Mouse (Mus musculus): ENCODE measurements at regions not wholly inside any gene's neighbourhood (a gene's known extent, or its start where the extent isn't known, plus 50 kb on each side); places are given as distances from the start of the nearest gene placed in this dataset.

DNA sequence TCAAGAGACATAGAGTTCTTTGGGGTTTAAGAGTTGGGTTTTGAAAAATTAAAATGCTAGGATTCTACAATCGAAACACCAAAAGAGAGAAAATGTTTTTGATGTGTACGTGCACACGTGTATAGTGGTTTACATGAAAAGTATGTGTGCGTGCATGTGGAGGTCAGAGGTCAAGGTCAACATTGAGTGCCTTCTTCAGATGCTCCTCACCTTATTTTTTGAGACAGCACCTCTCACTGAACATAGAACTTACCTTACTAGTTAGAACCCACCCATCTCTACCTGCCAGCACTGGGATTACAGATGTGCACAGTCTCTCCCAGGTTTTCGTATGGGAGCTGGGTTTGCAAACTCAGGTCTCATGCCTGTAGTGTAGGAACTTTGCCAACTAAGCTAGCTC is 141.3 kb upstream of the Gcfc2 start:
- Histone ChIP-seq H3K79me3 (ENCODE audit: low read depth) (no peaks in the 10 kb centered on the region), H3K27me3 (ENCODE audit: control insufficient read depth, insufficient read depth, insufficient read length) (no peaks in the 10 kb centered on the region), H3K79me2 (ENCODE audit: control insufficient read depth, insufficient read depth) (no peaks in the 10 kb centered on the region), H3K36me3 (ENCODE audit: control insufficient read depth, insufficient read depth) (no peaks in the 10 kb centered on the region), H3K4me3 (ENCODE audit: insufficient read depth, poor library complexity, severe bottlenecking) (no peak overlapping the region), H3ac (ENCODE audit: control insufficient read depth, insufficient read length, low read depth) (no peak overlapping the region)
- TF ChIP-seq MYOD1 (IDR thresholded peaks at IDR 0.05; ENCODE audit: control insufficient read depth, insufficient read length, low read depth) (no peak), USF1 (IDR thresholded peaks at IDR 0.05; ENCODE audit: low read depth) (no peak), CTCF (IDR thresholded peaks at IDR 0.05; ENCODE audit: control insufficient read depth, insufficient read depth, insufficient read length) (no peak)

DNA sequence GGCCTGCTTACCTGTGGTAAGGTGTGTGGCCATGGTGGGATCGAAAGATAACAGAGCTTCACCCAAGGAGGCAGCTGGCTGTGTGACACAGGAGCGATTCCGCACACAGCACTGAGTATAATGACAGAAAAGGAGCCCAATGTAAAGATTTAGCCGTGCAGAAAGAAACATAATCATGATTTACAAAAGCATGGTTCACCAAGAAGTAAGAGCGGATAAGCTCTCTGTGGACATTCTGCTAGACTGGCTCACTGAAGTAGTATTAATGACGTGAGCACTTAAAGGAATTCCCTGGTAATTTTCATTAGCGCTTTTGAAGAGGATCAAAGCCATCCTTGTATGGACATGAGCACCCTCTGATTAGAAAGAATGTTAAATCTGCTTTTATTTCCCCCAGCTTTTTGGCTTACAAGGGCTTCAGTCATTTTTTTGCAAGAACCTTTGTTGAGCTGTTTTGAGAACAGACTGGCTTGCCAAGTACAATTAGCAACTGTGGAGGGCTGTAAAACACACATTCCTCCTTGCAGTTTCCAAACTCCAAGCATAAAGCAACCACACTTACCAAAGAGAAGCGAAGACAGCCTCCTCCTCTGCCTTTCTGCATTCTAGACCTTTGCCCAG is 140.5 kb upstream of the Gcfc2 start:
- H3K36me3 ChIP-seq (ENCODE audit: control insufficient read depth, insufficient read depth) = no peaks in the 10 kb centered on the region
- no peak overlapping the region for H3ac ChIP-seq (ENCODE audit: control insufficient read depth, insufficient read length, low read depth)
- no peaks in the 10 kb centered on the region for H3K79me3 ChIP-seq (ENCODE audit: low read depth)
- no peaks in the 10 kb centered on the region for H3K79me2 ChIP-seq (ENCODE audit: control insufficient read depth, insufficient read depth)
- no peak overlapping the region for H3K4me3 ChIP-seq (ENCODE audit: insufficient read depth, poor library complexity, severe bottlenecking)
- H3K27me3 ChIP-seq (ENCODE audit: control insufficient read depth, insufficient read depth, insufficient read length) = no peaks in the 10 kb centered on the region
- no peak for TF ChIP-seq CTCF (IDR thresholded peaks at IDR 0.05; ENCODE audit: control insufficient read depth, insufficient read depth, insufficient read length)
- no peak for TF ChIP-seq MYOG (IDR thresholded peaks at IDR 0.05; ENCODE audit: control insufficient read depth, extremely low read depth, insufficient read length)
- TF ChIP-seq MAX (IDR thresholded peaks at IDR 0.05) = no peak
- no peak for TF ChIP-seq USF1 (IDR thresholded peaks at IDR 0.05; ENCODE audit: low read depth)
- no peak for TF ChIP-seq CEBPB (IDR thresholded peaks at IDR 0.05; ENCODE audit: low read depth)
- TF ChIP-seq FOSL1 (IDR thresholded peaks at IDR 0.05; ENCODE audit: insufficient read depth, low read length, poor library complexity, severe bottlenecking) = no peak
- no peak for TF ChIP-seq MYOD1 (IDR thresholded peaks at IDR 0.05; ENCODE audit: control insufficient read depth, insufficient read length, low read depth)

DNA sequence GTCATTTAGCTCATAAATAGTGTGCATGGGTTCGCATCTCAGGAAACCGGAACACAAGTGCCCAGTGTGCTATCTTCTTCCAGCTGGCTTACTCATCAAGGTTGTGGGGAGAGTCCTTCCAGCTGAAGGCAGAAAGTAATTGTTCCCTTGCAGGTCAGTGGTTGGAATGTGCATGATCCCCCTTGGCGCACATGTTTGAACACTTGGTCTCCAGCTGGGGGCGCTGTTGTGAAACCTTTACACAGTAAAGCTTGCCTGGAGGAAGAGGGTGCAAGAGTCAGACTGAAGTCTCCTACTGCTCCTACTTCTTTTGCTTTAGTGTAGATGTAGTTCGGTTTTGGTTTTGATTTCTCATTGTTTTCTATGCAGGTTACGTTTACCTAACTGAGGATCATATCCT is 128.2 kb upstream of the Gcfc2 start:
- TF ChIP-seq FOSL1 (IDR thresholded peaks at IDR 0.05; ENCODE audit: insufficient read depth, low read length, poor library complexity, severe bottlenecking) (no peak), CTCF (IDR thresholded peaks at IDR 0.05; ENCODE audit: control insufficient read depth, insufficient read depth, insufficient read length) (no peak), MYOD1 (IDR thresholded peaks at IDR 0.05; ENCODE audit: control insufficient read depth, insufficient read length, low read depth) (no peak), CEBPB (IDR thresholded peaks at IDR 0.05; ENCODE audit: low read depth) (no peak), MAX (IDR thresholded peaks at IDR 0.05) (no peak), USF1 (IDR thresholded peaks at IDR 0.05; ENCODE audit: low read depth) (no peak), MYOG (IDR thresholded peaks at IDR 0.05; ENCODE audit: control insufficient read depth, extremely low read depth, insufficient read length) (no peak)
- H3K4me3 ChIP-seq (ENCODE audit: insufficient read depth, poor library complexity, severe bottlenecking) = no peak overlapping the region
- H3K79me2 ChIP-seq (ENCODE audit: control insufficient read depth, insufficient read depth) = no peaks in the 10 kb centered on the region

DNA sequence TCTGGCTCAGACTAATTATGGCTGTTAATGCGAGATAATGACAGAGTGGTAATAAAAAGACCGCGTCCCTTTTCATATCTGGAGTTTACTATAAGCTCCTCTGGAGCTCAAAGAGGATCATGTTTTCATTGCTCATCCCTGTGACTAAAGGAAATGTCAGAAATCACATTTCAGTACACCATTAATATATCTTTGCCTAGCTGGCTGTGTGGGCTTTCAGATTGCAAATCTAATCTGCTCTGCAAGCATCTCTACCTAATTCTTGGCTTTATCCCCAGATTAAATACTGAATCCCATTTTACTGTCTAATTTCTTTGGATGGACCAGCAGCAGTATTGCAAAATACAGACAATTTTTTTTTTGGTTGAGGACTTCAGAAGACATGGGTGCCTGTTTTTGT is 122.6 kb upstream of the Gcfc2 start:
- Histone ChIP-seq H3K27me3 (ENCODE audit: control insufficient read depth, insufficient read depth, insufficient read length) (no peaks in the 10 kb centered on the region), H3K79me3 (ENCODE audit: low read depth) (no peaks in the 10 kb centered on the region), H3K36me3 (ENCODE audit: control insufficient read depth, insufficient read depth) (no peaks in the 10 kb centered on the region), H3K4me3 (ENCODE audit: insufficient read depth, poor library complexity, severe bottlenecking) (no peak overlapping the region), H3ac (ENCODE audit: control insufficient read depth, insufficient read length, low read depth) (no peak overlapping the region), H3K79me2 (ENCODE audit: control insufficient read depth, insufficient read depth) (no peaks in the 10 kb centered on the region)
- no peak for TF ChIP-seq USF1 (IDR thresholded peaks at IDR 0.05; ENCODE audit: low read depth)
- TF ChIP-seq MYOD1 (IDR thresholded peaks at IDR 0.05; ENCODE audit: control insufficient read depth, insufficient read length, low read depth) = no peak
- TF ChIP-seq CEBPB (IDR thresholded peaks at IDR 0.05; ENCODE audit: low read depth) = no peak
- no peak for TF ChIP-seq MAX (IDR thresholded peaks at IDR 0.05)
- no peak for TF ChIP-seq FOSL1 (IDR thresholded peaks at IDR 0.05; ENCODE audit: insufficient read depth, low read length, poor library complexity, severe bottlenecking)
- TF ChIP-seq MYOG (IDR thresholded peaks at IDR 0.05; ENCODE audit: control insufficient read depth, extremely low read depth, insufficient read length) = no peak
- TF ChIP-seq CTCF (IDR thresholded peaks at IDR 0.05; ENCODE audit: control insufficient read depth, insufficient read depth, insufficient read length) = no peak

More for the DNA sequence above, 128.2 kb upstream of the Gcfc2 start:
- Histone ChIP-seq H3K27me3 (ENCODE audit: control insufficient read depth, insufficient read depth, insufficient read length) (no peaks in the 10 kb centered on the region), H3ac (ENCODE audit: control insufficient read depth, insufficient read length, low read depth) (no peak overlapping the region), H3K36me3 (ENCODE audit: control insufficient read depth, insufficient read depth) (no peaks in the 10 kb centered on the region), H3K79me3 (ENCODE audit: low read depth) (no peaks in the 10 kb centered on the region)

DNA sequence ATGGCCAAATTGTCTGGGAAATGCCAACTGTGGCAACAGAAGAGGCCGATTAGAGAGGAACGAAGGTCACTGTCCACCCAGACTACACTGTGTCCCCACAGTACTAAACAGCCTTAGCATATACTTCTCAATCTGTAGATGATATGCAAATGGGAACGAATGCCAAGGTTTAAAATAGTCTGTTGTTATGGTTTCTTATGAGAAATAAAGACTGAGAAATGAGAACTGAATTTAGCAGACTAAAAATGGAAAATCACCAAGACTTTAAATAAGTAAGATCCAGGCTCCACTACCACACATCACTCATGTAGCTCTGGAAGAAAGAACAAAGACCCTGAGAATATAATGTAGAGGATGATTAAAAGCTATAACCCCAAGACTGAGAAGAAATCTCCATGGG is 121.7 kb upstream of the Gcfc2 start:
- H3K36me3 ChIP-seq (ENCODE audit: control insufficient read depth, insufficient read depth) = no peaks in the 10 kb centered on the region
- TF ChIP-seq CTCF (IDR thresholded peaks at IDR 0.05; ENCODE audit: control insufficient read depth, insufficient read depth, insufficient read length) (no peak), MYOD1 (IDR thresholded peaks at IDR 0.05; ENCODE audit: control insufficient read depth, insufficient read length, low read depth) (no peak), FOSL1 (IDR thresholded peaks at IDR 0.05; ENCODE audit: insufficient read depth, low read length, poor library complexity, severe bottlenecking) (no peak), MAX (IDR thresholded peaks at IDR 0.05) (no peak), CEBPB (IDR thresholded peaks at IDR 0.05; ENCODE audit: low read depth) (no peak), MYOG (IDR thresholded peaks at IDR 0.05; ENCODE audit: control insufficient read depth, extremely low read depth, insufficient read length) (no peak), USF1 (IDR thresholded peaks at IDR 0.05; ENCODE audit: low read depth) (no peak)
- no peaks in the 10 kb centered on the region for H3K79me2 ChIP-seq (ENCODE audit: control insufficient read depth, insufficient read depth)
- no peak overlapping the region for H3K4me3 ChIP-seq (ENCODE audit: insufficient read depth, poor library complexity, severe bottlenecking)
- no peak overlapping the region for H3ac ChIP-seq (ENCODE audit: control insufficient read depth, insufficient read length, low read depth)
- H3K79me3 ChIP-seq (ENCODE audit: low read depth) = no peaks in the 10 kb centered on the region
- no peaks in the 10 kb centered on the region for H3K27me3 ChIP-seq (ENCODE audit: control insufficient read depth, insufficient read depth, insufficient read length)

DNA sequence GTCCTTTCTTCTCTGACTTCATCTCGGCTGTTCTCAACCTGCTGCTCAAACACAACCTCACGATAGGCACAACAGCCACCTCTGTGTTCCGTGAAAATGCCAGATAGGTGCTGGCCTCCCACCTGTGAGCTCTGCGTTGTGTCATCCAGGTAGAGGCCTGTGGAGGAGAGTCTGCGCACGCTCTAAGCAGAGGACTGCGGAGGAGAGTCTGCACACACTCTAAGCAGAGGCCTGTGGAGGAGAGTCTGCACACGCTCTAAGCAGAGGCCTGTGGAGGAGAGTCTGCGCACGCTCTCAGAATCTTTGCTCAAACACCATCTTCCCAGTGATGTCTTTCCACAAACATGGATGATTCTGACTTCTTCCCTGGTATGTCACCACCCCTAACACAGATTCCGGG is 117.5 kb upstream of the Gcfc2 start:
- Histone ChIP-seq H3ac (ENCODE audit: control insufficient read depth, insufficient read length, low read depth) (no peak overlapping the region), H3K79me3 (ENCODE audit: low read depth) (no peaks in the 10 kb centered on the region), H3K27me3 (ENCODE audit: control insufficient read depth, insufficient read depth, insufficient read length) (no peaks in the 10 kb centered on the region), H3K36me3 (ENCODE audit: control insufficient read depth, insufficient read depth) (no peaks in the 10 kb centered on the region), H3K4me3 (ENCODE audit: insufficient read depth, poor library complexity, severe bottlenecking) (no peak overlapping the region), H3K79me2 (ENCODE audit: control insufficient read depth, insufficient read depth) (no peaks in the 10 kb centered on the region)
- no peak for TF ChIP-seq CEBPB (IDR thresholded peaks at IDR 0.05; ENCODE audit: low read depth)
- TF ChIP-seq FOSL1 (IDR thresholded peaks at IDR 0.05; ENCODE audit: insufficient read depth, low read length, poor library complexity, severe bottlenecking) = no peak
- no peak for TF ChIP-seq USF1 (IDR thresholded peaks at IDR 0.05; ENCODE audit: low read depth)
- no peak for TF ChIP-seq MYOD1 (IDR thresholded peaks at IDR 0.05; ENCODE audit: control insufficient read depth, insufficient read length, low read depth)
- no peak for TF ChIP-seq MAX (IDR thresholded peaks at IDR 0.05)
- TF ChIP-seq CTCF (IDR thresholded peaks at IDR 0.05; ENCODE audit: control insufficient read depth, insufficient read depth, insufficient read length) = no peak
- no peak for TF ChIP-seq MYOG (IDR thresholded peaks at IDR 0.05; ENCODE audit: control insufficient read depth, extremely low read depth, insufficient read length)

Measured in C2C12 (cell line).